Mouse (Mus musculus) CH12.LX (cell line): ENCODE data around the gene Tctn3. TPM values are rescaled to one million over a fixed set of nuclear protein-coding genes. Genes with fewer than 3 reads are reported as not detected.

ENCODE experiments used
- DNase-seq: peaks from one replicate; pipeline ENCODE4 v3.0.0-alpha.2; 2013; ENCODE audit errors: extremely low read depth
- H3K27ac ChIP-seq: 2 replicates; pipeline ENCODE4 v1.5.1; 2012; ENCODE audit warnings: low read depth, mild to moderate bottlenecking, control low read depth, moderate library complexity; ENCODE audit not compliant: insufficient read depth
- H3K27me3 ChIP-seq: replicated peaks from 2 replicates; pipeline ENCODE3; 2012; ENCODE audit warnings: inconsistent platforms
- H3K36me3 ChIP-seq, 2 experiments: replicated peaks in 1 of 2; 2 replicates each; pipeline versions ENCODE3 to v1.6.1; 2012; ENCODE audit warnings: inconsistent platforms in 1 of 2, low read length in 1 of 2, mild to moderate bottlenecking in 1 of 2, mixed read lengths in 1 of 2, moderate library complexity in 1 of 2; ENCODE audit not compliant: control insufficient read depth in 1 of 2, insufficient read depth in 1 of 2
- H3K4me1 ChIP-seq, 2 experiments: 2 replicates each; pipeline ENCODE4 v1.6.1; 2012; ENCODE audit warnings: inconsistent platforms in 1 of 2, moderate library complexity in 1 of 2; ENCODE audit not compliant: insufficient read depth in 2 of 2, control insufficient read depth in 1 of 2
- H3K4me2 ChIP-seq: 2 replicates; pipeline ENCODE4 v1.6.1; 2012; ENCODE audit warnings: low read depth, mild to moderate bottlenecking, control low read depth; ENCODE audit not compliant: poor library complexity, insufficient read depth, severe bottlenecking
- H3K4me3 ChIP-seq, 3 experiments: fragments of 150-350 bp in 1 of 3; sonication (generic) in 1 of 3; replicated peaks in 1 of 3; 2 replicates each; pipeline versions ENCODE3 to v1.5.1; 2011 to 2012; ENCODE audit warnings: low read depth in 2 of 3, low read length in 2 of 3, mild to moderate bottlenecking in 2 of 3, moderate library complexity in 2 of 3, control low read depth in 1 of 3, improper control_type of control experiment in 1 of 3, inconsistent platforms in 1 of 3, mixed read lengths in 1 of 3; ENCODE audit not compliant: poor library complexity in 1 of 3
- H3K79me2 ChIP-seq: replicated peaks from 2 replicates; pipeline ENCODE4 v1.6.1; 2012; ENCODE audit warnings: mild to moderate bottlenecking, moderate library complexity; ENCODE audit not compliant: control insufficient read depth, poor library complexity, insufficient read depth, severe bottlenecking; ENCODE audit errors: extremely low read depth
- H3K9ac ChIP-seq: 2 replicates; pipeline ENCODE4 v1.6.1; 2012; ENCODE audit warnings: low read depth, mild to moderate bottlenecking, control low read depth, moderate library complexity; ENCODE audit not compliant: insufficient read depth
- H3K9me3 ChIP-seq: replicated peaks from 2 replicates; pipeline ENCODE3; 2012; ENCODE audit warnings: low read length, inconsistent platforms, mixed read lengths
- BHLHE40 ChIP-seq: IDR thresholded peaks from 2 replicates; pipeline ENCODE4 v1.6.1; 2011; ENCODE audit warnings: mild to moderate bottlenecking, low read depth, low read length, improper control_type of control experiment
- CHD1 ChIP-seq: IDR thresholded peaks from 2 replicates; pipeline ENCODE4 v1.6.1; 2012; ENCODE audit warnings: low read depth, low read length, improper control_type of control experiment, inconsistent platforms
- CTCF ChIP-seq, 2 experiments: IDR thresholded peaks in 1 of 2; conservative IDR thresholded peaks in 1 of 2; 2 replicates each; pipeline ENCODE4 v1.5.1; 2011 to 2012; ENCODE audit warnings: low read depth in 2 of 2, low read length in 2 of 2, improper control_type of control experiment in 1 of 2, inconsistent platforms in 1 of 2, mild to moderate bottlenecking in 1 of 2, moderate library complexity in 1 of 2
- ELF1 ChIP-seq: IDR thresholded peaks from 2 replicates; pipeline ENCODE4 v1.6.1; 2014; ENCODE audit warnings: low read depth, mild to moderate bottlenecking, inconsistent platforms, low read length, improper control_type of control experiment
- EP300 ChIP-seq: IDR thresholded peaks from 2 replicates; pipeline ENCODE4 v1.6.1; 2011; ENCODE audit warnings: low read length, improper control_type of control experiment
- ETS1 ChIP-seq: conservative IDR thresholded peaks from 2 replicates; pipeline ENCODE4 v1.6.1; 2012; ENCODE audit warnings: low read depth, mild to moderate bottlenecking, inconsistent platforms, low read length, improper control_type of control experiment, moderate library complexity
- GABPA ChIP-seq: IDR thresholded peaks from 2 replicates; pipeline ENCODE4 v1.6.1; 2012; ENCODE audit warnings: low read depth, low read length, improper control_type of control experiment, inconsistent platforms; ENCODE audit not compliant: insufficient replicate concordance
- HCFC1 ChIP-seq: IDR thresholded peaks from 2 replicates; pipeline ENCODE4 v1.6.1; 2012; ENCODE audit warnings: low read depth, mild to moderate bottlenecking, inconsistent platforms, low read length, improper control_type of control experiment
- IRF4 ChIP-seq: IDR thresholded peaks from 2 replicates; pipeline ENCODE4 v1.6.1; 2014; ENCODE audit warnings: low read depth, mild to moderate bottlenecking, inconsistent platforms, low read length, improper control_type of control experiment
- KAT2A ChIP-seq: IDR thresholded peaks from 2 replicates; pipeline ENCODE4 v1.6.1; 2012; ENCODE audit warnings: low read length, improper control_type of control experiment, inconsistent platforms; ENCODE audit not compliant: insufficient replicate concordance
- MAFK ChIP-seq: IDR thresholded peaks from 2 replicates; pipeline ENCODE4 v1.6.1; 2011; ENCODE audit warnings: low read length, improper control_type of control experiment; ENCODE audit not compliant: insufficient replicate concordance
- MAX ChIP-seq: IDR thresholded peaks from 2 replicates; pipeline ENCODE4 v1.6.1; 2011; ENCODE audit warnings: low read length, improper control_type of control experiment
- MYC ChIP-seq: IDR thresholded peaks from 2 replicates; pipeline ENCODE4 v1.6.1; 2011; ENCODE audit warnings: low read depth, mild to moderate bottlenecking, improper control_type of control experiment, low read length
- NELFE ChIP-seq: IDR thresholded peaks from 2 replicates; pipeline ENCODE4 v1.6.1; 2011; ENCODE audit warnings: low read depth, low read length, improper control_type of control experiment
- NRF1 ChIP-seq: IDR thresholded peaks from 2 replicates; pipeline ENCODE4 v1.6.1; 2014; ENCODE audit warnings: low read depth, mild to moderate bottlenecking, inconsistent platforms, low read length, improper control_type of control experiment, moderate library complexity
- SMC3 ChIP-seq: IDR thresholded peaks from 2 replicates; pipeline ENCODE4 v1.6.1; 2011; ENCODE audit warnings: low read depth, low read length, improper control_type of control experiment
- TBP ChIP-seq: conservative IDR thresholded peaks from 2 replicates; pipeline ENCODE4 v1.6.1; 2011; ENCODE audit warnings: low read depth, low read length, improper control_type of control experiment
- TCF12 ChIP-seq: IDR thresholded peaks from 2 replicates; pipeline ENCODE4 v1.6.1; 2014; ENCODE audit warnings: low read depth, mild to moderate bottlenecking, inconsistent platforms, low read length, improper control_type of control experiment
- UBTF ChIP-seq: IDR thresholded peaks from 2 replicates; pipeline ENCODE4 v1.6.1; 2012; ENCODE audit warnings: low read depth, mild to moderate bottlenecking, inconsistent platforms, low read length, improper control_type of control experiment, moderate library complexity
- USF1 ChIP-seq: IDR thresholded peaks from 2 replicates; pipeline ENCODE4 v1.6.1; 2014; ENCODE audit warnings: low read depth, mild to moderate bottlenecking, inconsistent platforms, low read length, improper control_type of control experiment
- ZC3H11A ChIP-seq: IDR thresholded peaks from 2 replicates; pipeline ENCODE4 v1.6.1; 2012; ENCODE audit warnings: low read depth, mild to moderate bottlenecking, inconsistent platforms, low read length, improper control_type of control experiment
- ZMIZ1 ChIP-seq: IDR thresholded peaks from 2 replicates; pipeline ENCODE4 v1.6.1; 2012; ENCODE audit warnings: low read depth, mild to moderate bottlenecking, inconsistent platforms, low read length, improper control_type of control experiment
- dilution Hi-C: fragments of 300-500 bp; cut with MboI; formaldehyde crosslinking; loops from 2 replicates; pipeline ENCODE4 v1.14.3; 2020; ENCODE audit warnings: low sequenced_read_pairs; ENCODE audit not compliant: extremely low pct_unique_long_range_greater_than_20kb, extremely low pct_ligation_motif_present
- in situ Hi-C: fragments of 300-500 bp; cut with MboI; formaldehyde crosslinking; loops from 3 replicates; pipeline ENCODE4 v1.14.3; 2019; ENCODE audit warnings: low sequenced_read_pairs, low pct_ligation_motif_present, low pct_unique_long_range_greater_than_20kb, mixed read lengths
- polyA plus RNA-seq: library from polyadenylated mRNA; unstranded; fragments of >175 nt; gene quantifications from 2 replicates; pipeline ENCODE4 v1.2.1, GENCODE M21; 2012; ENCODE audit warnings: low read depth; ENCODE audit not compliant: insufficient read length
- total RNA-seq, 2 experiments: library from RNA; depleted of rRNA; stranded (reverse); fragments of 300-350 nt in 1 of 2; fragments of >200 nt in 1 of 2; gene quantifications; 2 replicates each; pipeline ENCODE4 v1.2.3; 2012 to 2014

Tctn3 gene
- total and polyA plus RNA-seq, 3 experiments = 6.4 to 10.6 (median 9.9) TPM

GRCm38 (mm10) chr19:40660510-40660909 is 48.5 kb upstream of the Tctn3 start:
- H3K27ac ChIP-seq = peak overlapping the region; percentile 82
- in situ Hi-C loops (no loop called here), dilution Hi-C loops (no loop called here)
- H3K4me1 ChIP-seq = peaks cover 14 to 61% of the 10 kb centered on the region in 2 experiments
- H3K27me3 ChIP-seq = no peaks in the 10 kb centered on the region
- peak overlapping the region; percentile 96 for H3K4me2 ChIP-seq
- DNase-seq = no peak
- H3K9ac ChIP-seq = peak overlapping the region; percentile 89
- H3K79me2 ChIP-seq = peaks cover 8% of the 10 kb centered on the region
- TF ChIP-seq TBP = no peak
- no peak for TF ChIP-seq KAT2A
- no peak for TF ChIP-seq NRF1
- no peak for TF ChIP-seq USF1
- 0 out of 2 replicates have a peak, but pooled peaks have one; percentile 65 for TF ChIP-seq CHD1
- TF ChIP-seq IRF4 = no peak
- no peak for TF ChIP-seq GABPA
- no peak for TF ChIP-seq HCFC1
- no peak for TF ChIP-seq CTCF (conservative IDR thresholded peaks at IDR 0.05 in 1 of 2, IDR thresholded peaks at IDR 0.05 in 1 of 2; ENCODE audit: low read depth in 2 of 2, low read length in 2 of 2)
- TF ChIP-seq ZMIZ1 = 0 out of 2 replicates have a peak, but pooled peaks have one; percentile 44
- no peak for TF ChIP-seq NELFE
- 0 out of 2 replicates have a peak, but pooled peaks have one; percentile 3 for TF ChIP-seq MAX
- TF ChIP-seq EP300 = 0 out of 2 replicates have a peak, but pooled peaks have one; percentile 18
- TF ChIP-seq ELF1 = 0 out of 2 replicates have a peak, but pooled peaks have one; percentile 9
- no peak for TF ChIP-seq SMC3
- no peak for TF ChIP-seq MAFK
- TF ChIP-seq ZC3H11A = no peak
- TF ChIP-seq BHLHE40 = no peak
- TF ChIP-seq UBTF = no peak
- TF ChIP-seq MYC = no peak
- TF ChIP-seq TCF12 = no peak
- TF ChIP-seq ETS1 = no peak
- H3K9me3 ChIP-seq = no peaks in the 10 kb centered on the region
- H3K36me3 ChIP-seq = peaks cover 0 to 20% of the 10 kb centered on the region in 2 experiments
- peak overlapping the region; percentile 76 to 89 (median 83) for H3K4me3 ChIP-seq
